Mouse (Mus musculus): ENCODE data around the gene Lamb3. TPM values are rescaled to one million over a fixed set of nuclear protein-coding genes. Genes with fewer than 3 reads are reported as not detected.

The Lamb3 gene
- polyA plus RNA-seq (2014; fragmentation: Nextera tagmentation; extraction: Ambion mirVana) = 0.80 and 0.85 TPM in 2 replicates

DNA sequence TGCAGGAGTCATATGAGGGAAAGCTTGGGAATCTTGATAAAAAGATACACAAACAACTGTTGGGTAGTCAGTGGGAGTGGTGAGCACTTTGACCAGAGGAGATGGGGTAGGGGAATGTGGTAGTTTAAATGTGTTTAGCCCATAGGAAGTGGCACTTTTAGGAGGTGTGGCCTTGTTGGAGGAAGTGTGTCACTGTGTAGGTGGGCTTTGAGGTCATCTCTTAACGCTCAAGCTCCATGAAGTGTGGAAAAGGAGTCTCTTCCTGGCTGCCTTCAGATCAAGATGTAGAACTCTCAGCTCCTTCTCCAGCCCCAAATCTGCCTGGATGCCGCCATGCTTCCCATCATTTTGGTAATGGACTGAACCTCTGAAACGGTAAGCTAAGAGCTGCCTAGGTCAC lies at the start of gene Lamb3:
Gene Lamb3 (plus strand): TSS at position 197 of the 400 bp plus-strand sequence.
- Histone ChIP-seq H3K36me3 (ENCODE audit: control insufficient read depth, insufficient read depth, low read length) (no peaks in the 10 kb centered on the region), H3K9me3 (replicated peaks; ENCODE audit: control insufficient read depth, low read length) (no peaks in the 10 kb centered on the region), H3K27me3 (replicated peaks; ENCODE audit: control insufficient read depth, insufficient read depth, low read length) (no peaks in the 10 kb centered on the region), H3K4me2 (ENCODE audit: low read length) (no peak within 1 kb of the TSS), H3K4me3 (ENCODE audit: low read depth, low read length) (no peak within 1 kb of the TSS), H3K27ac (ENCODE audit: low read depth, low read length) (no peak within 1 kb of the TSS), H3K4me1 (ENCODE audit: control insufficient read depth, insufficient read depth, low read length) (no peaks in the 10 kb centered on the region), H3K9ac (ENCODE audit: low read length) (no peak within 1 kb of the TSS)
- WGBS = 88% methylated on average over 3 of the region's 3 CpGs
- ATAC-seq = no peak
- no peak for DNase-seq (ENCODE audit: low spot score)

DNA sequence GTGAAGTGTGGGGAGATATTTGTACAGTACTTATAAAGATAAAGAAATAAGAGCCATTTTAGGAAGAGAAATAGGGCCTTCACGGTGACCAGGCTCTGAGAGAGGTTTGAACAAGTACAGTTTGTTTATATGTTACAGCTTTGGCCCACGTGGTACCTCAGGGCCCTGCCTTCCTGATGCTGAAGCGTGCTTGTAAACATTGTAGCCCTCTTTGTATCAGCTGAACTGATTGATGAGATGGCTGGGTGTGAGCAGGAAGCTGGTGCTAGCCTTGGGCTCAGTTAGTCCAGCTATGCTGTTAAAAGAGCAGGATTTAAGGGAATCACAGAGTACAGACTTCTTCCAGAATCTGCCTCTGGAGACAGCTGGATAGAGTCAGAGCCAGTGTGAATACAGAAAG lies 48.3 kb upstream of the Lamb3 start:
- Histone ChIP-seq H3K27me3 (replicated peaks; ENCODE audit: control insufficient read depth, insufficient read depth, low read length) (peaks cover 4% of the 10 kb centered on the region), H3K4me1 (ENCODE audit: control insufficient read depth, insufficient read depth, low read length) (no peaks in the 10 kb centered on the region), H3K36me3 (ENCODE audit: control insufficient read depth, insufficient read depth, low read length) (no peaks in the 10 kb centered on the region), H3K4me3 (ENCODE audit: low read depth, low read length) (no peak overlapping the region), H3K9me3 (replicated peaks; ENCODE audit: control insufficient read depth, low read length) (no peaks in the 10 kb centered on the region), H3K27ac (ENCODE audit: low read depth, low read length) (no peak overlapping the region), H3K4me2 (ENCODE audit: low read length) (no peak overlapping the region), H3K9ac (ENCODE audit: low read length) (no peak overlapping the region)
- WGBS = 66% methylated on average over 3 of the region's 3 CpGs
- ATAC-seq (no peak), DNase-seq (ENCODE audit: low spot score) (no peak)

- Histone ChIP-seq H3K27ac (ENCODE audit: low read depth, low read length) (no peak overlapping the region), H3K27me3 (replicated peaks; ENCODE audit: control insufficient read depth, insufficient read depth, low read length) (no peaks in the 10 kb centered on the region), H3K9me3 (replicated peaks; ENCODE audit: control insufficient read depth, low read length) (no peaks in the 10 kb centered on the region), H3K36me3 (ENCODE audit: control insufficient read depth, insufficient read depth, low read length) (no peaks in the 10 kb centered on the region), H3K4me3 (ENCODE audit: low read depth, low read length) (no peak overlapping the region), H3K9ac (ENCODE audit: low read length) (no peak overlapping the region), H3K4me2 (ENCODE audit: low read length) (no peak overlapping the region), H3K4me1 (ENCODE audit: control insufficient read depth, insufficient read depth, low read length) (no peaks in the 10 kb centered on the region)
- no peak for DNase-seq (ENCODE audit: low spot score)
- ATAC-seq = no peak
- WGBS = 62% methylated on average over 1 of the region's 1 CpGs
Measured at GRCm38 (mm10) chr1:193159613-193160012, 47.9 kb upstream of the Lamb3 start.

GRCm38 (mm10) chr1:193160317-193161032 lies 47.0 kb upstream of the Lamb3 start:
- H3K27ac ChIP-seq (ENCODE audit: low read depth, low read length) = no peak overlapping the region
- peak; percentile 23 for DNase-seq (ENCODE audit: low spot score)
- no peaks in the 10 kb centered on the region for H3K9me3 ChIP-seq (replicated peaks; ENCODE audit: control insufficient read depth, low read length)
- H3K4me3 ChIP-seq (ENCODE audit: low read depth, low read length) = no peak overlapping the region
- no peaks in the 10 kb centered on the region for H3K4me1 ChIP-seq (ENCODE audit: control insufficient read depth, insufficient read depth, low read length)
- H3K27me3 ChIP-seq (replicated peaks; ENCODE audit: control insufficient read depth, insufficient read depth, low read length) = no peaks in the 10 kb centered on the region
- ATAC-seq = no peak
- no peaks in the 10 kb centered on the region for H3K36me3 ChIP-seq (ENCODE audit: control insufficient read depth, insufficient read depth, low read length)
- 15% methylated on average over 18 of the region's 18 CpGs for WGBS
- H3K9ac ChIP-seq (ENCODE audit: low read length) = no peak overlapping the region
- peak overlapping the region; percentile 29 for H3K4me2 ChIP-seq (ENCODE audit: low read length)

DNA sequence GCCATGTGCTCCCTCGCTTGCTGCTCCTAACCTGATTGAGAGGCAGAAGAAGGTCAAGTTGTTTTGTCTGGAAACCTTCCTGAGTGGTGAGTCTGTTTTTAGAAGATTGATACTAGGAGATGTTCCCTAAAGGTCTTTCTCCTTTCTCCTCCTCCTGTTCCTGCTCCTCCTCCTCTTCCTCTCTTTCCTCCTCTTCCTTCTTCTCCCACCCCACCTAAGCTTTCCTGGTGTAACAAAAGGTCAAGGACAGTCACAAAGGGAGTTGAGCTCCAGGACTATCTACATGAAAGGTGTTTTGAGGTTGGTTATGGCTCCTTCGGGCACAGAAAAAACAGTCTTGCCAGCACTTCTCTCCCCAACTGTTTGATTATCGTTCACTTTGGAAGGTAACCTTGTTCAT lies 39.8 kb upstream of the Lamb3 start, which contains the start of gene A130010J15Rik:
Gene A130010J15Rik (plus strand): TSS at position 301 of the 400 bp plus-strand sequence.
- no peaks in the 10 kb centered on the region for H3K27me3 ChIP-seq (replicated peaks; ENCODE audit: control insufficient read depth, insufficient read depth, low read length)
- ATAC-seq (no peak), DNase-seq (ENCODE audit: low spot score) (no peak)
- no peaks in the 10 kb centered on the region for H3K9me3 ChIP-seq (replicated peaks; ENCODE audit: control insufficient read depth, low read length)
- peaks cover 13% of the 10 kb centered on the region for H3K4me1 ChIP-seq (ENCODE audit: control insufficient read depth, insufficient read depth, low read length)
- no peak within 1 kb of the TSS for H3K4me2 ChIP-seq (ENCODE audit: low read length)
- no peak within 1 kb of the TSS for H3K4me3 ChIP-seq (ENCODE audit: low read depth, low read length)
- no peak within 1 kb of the TSS for H3K27ac ChIP-seq (ENCODE audit: low read depth, low read length)
- no peaks in the 10 kb centered on the region for H3K36me3 ChIP-seq (ENCODE audit: control insufficient read depth, insufficient read depth, low read length)
- no peak within 1 kb of the TSS for H3K9ac ChIP-seq (ENCODE audit: low read length)
- WGBS = 90% methylated on average over 3 of the region's 3 CpGs

GRCm38 (mm10) chr1:193169228-193169627 lies 38.3 kb upstream of the Lamb3 start:
- ATAC-seq (no peak), DNase-seq (ENCODE audit: low spot score) (no peak)
- Histone ChIP-seq H3K9me3 (replicated peaks; ENCODE audit: control insufficient read depth, low read length) (no peaks in the 10 kb centered on the region), H3K36me3 (ENCODE audit: control insufficient read depth, insufficient read depth, low read length) (no peaks in the 10 kb centered on the region), H3K27ac (ENCODE audit: low read depth, low read length) (no peak overlapping the region), H3K9ac (ENCODE audit: low read length) (no peak overlapping the region), H3K27me3 (replicated peaks; ENCODE audit: control insufficient read depth, insufficient read depth, low read length) (no peaks in the 10 kb centered on the region), H3K4me3 (ENCODE audit: low read depth, low read length) (no peak overlapping the region), H3K4me2 (ENCODE audit: low read length) (no peak overlapping the region), H3K4me1 (ENCODE audit: control insufficient read depth, insufficient read depth, low read length) (peaks cover 16% of the 10 kb centered on the region)
- 88% methylated on average over 7 of the region's 7 CpGs for WGBS

DNA sequence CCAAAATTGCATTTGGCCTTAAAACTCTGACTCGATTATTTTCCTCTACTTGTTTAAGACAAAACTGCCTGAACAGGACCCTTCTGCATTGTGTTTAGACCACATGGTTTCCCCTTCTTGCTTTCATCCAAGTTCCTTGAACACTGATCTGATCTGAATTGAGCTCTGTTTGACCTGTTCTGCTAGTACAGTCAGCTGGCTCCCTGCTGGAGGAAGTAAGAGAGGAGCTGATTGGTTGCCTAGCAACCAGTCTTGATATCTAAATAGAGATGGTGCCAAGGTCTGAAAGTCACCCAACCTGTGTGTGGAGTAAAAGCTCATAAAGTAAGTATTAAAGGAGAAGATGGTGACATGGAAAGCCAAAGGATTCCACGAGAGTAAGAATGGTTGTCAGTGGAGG lies 37.6 kb upstream of the Lamb3 start:
- no peak overlapping the region for H3K4me2 ChIP-seq (ENCODE audit: low read length)
- H3K4me1 ChIP-seq (ENCODE audit: control insufficient read depth, insufficient read depth, low read length) = peaks cover 18% of the 10 kb centered on the region
- ATAC-seq = no peak

GRCm38 (mm10) chr1:193172991-193173809 lies 34.3 kb upstream of the Lamb3 start:
- no peaks in the 10 kb centered on the region for H3K36me3 ChIP-seq (ENCODE audit: control insufficient read depth, insufficient read depth, low read length)
- ATAC-seq (peak; percentile 99), DNase-seq (ENCODE audit: low spot score) (peak; percentile 100)
- H3K27me3 ChIP-seq (replicated peaks; ENCODE audit: control insufficient read depth, insufficient read depth, low read length) = no peaks in the 10 kb centered on the region
- H3K9ac ChIP-seq (ENCODE audit: low read length) = peak overlapping the region; percentile 87
- H3K4me3 ChIP-seq (ENCODE audit: low read depth, low read length) = peak overlapping the region; percentile 74
- H3K9me3 ChIP-seq (replicated peaks; ENCODE audit: control insufficient read depth, low read length) = no peaks in the 10 kb centered on the region
- H3K27ac ChIP-seq (ENCODE audit: low read depth, low read length) = peak overlapping the region; percentile 80
- H3K4me1 ChIP-seq (ENCODE audit: control insufficient read depth, insufficient read depth, low read length) = peaks cover 18% of the 10 kb centered on the region
- WGBS = under 1% methylated on average over 48 of the region's 48 CpGs
- peak overlapping the region; percentile 75 for H3K4me2 ChIP-seq (ENCODE audit: low read length)

More for the DNA sequence above, 37.6 kb upstream of the Lamb3 start:
- H3K9me3 ChIP-seq (replicated peaks; ENCODE audit: control insufficient read depth, low read length) = no peaks in the 10 kb centered on the region
- H3K9ac ChIP-seq (ENCODE audit: low read length) = no peak overlapping the region
- H3K27ac ChIP-seq (ENCODE audit: low read depth, low read length) = 0 out of 2 replicates have a peak overlapping the region, but pooled peaks have one; percentile 3
- H3K36me3 ChIP-seq (ENCODE audit: control insufficient read depth, insufficient read depth, low read length) = no peaks in the 10 kb centered on the region
- 72% methylated on average over 2 of the region's 2 CpGs for WGBS
- no peaks in the 10 kb centered on the region for H3K27me3 ChIP-seq (replicated peaks; ENCODE audit: control insufficient read depth, insufficient read depth, low read length)
- DNase-seq (ENCODE audit: low spot score) = peak; percentile 57
- no peak overlapping the region for H3K4me3 ChIP-seq (ENCODE audit: low read depth, low read length)

DNA sequence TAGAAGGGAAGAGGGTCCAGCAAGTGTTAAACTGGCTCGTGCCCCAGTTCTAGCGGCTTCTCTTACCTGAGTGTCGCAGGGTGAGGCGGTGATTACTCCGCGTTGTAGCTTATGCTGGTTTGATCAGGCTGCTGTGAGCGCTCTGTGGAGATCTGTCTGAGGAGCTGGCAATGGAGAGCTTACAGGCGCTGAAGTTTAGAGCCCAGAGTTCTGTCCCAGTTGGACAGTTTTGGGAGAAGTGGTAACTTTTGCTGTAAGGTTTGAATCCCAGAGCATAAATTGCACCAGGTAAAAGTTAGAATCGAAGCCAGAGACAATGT lies 33.7 kb upstream of the Lamb3 start:
- DNase-seq (ENCODE audit: low spot score) = no peak
- H3K4me2 ChIP-seq (ENCODE audit: low read length) = peak overlapping the region; percentile 73
- H3K27me3 ChIP-seq (replicated peaks; ENCODE audit: control insufficient read depth, insufficient read depth, low read length) = no peaks in the 10 kb centered on the region
- peaks cover 18% of the 10 kb centered on the region for H3K4me1 ChIP-seq (ENCODE audit: control insufficient read depth, insufficient read depth, low read length)
- H3K9me3 ChIP-seq (replicated peaks; ENCODE audit: control insufficient read depth, low read length) = no peaks in the 10 kb centered on the region
- ATAC-seq = no peak
- H3K4me3 ChIP-seq (ENCODE audit: low read depth, low read length) = peak overlapping the region; percentile 74
- H3K9ac ChIP-seq (ENCODE audit: low read length) = peak overlapping the region; percentile 87
- WGBS = 20% methylated on average over 9 of the region's 9 CpGs
- H3K27ac ChIP-seq (ENCODE audit: low read depth, low read length) = peak overlapping the region; percentile 80
- no peaks in the 10 kb centered on the region for H3K36me3 ChIP-seq (ENCODE audit: control insufficient read depth, insufficient read depth, low read length)

Measured in forebrain, embryonic 14.5 days (tissue).